Mouse (Mus musculus): Measurements from ENCODE around the gene Rabgap1l. TPM values are rescaled to one million over a fixed set of nuclear protein-coding genes. Genes with fewer than 3 reads are reported as not detected.

The Rabgap1l gene
- polyA plus RNA-seq, 1 experiment = 14.2 TPM

GRCm38 (mm10) chr1:160210566-160210965 is 582.4 kb downstream of the Rabgap1l start:
- Histone ChIP-seq H3K36me3 (ENCODE audit: control insufficient read depth, insufficient read depth, low read length) (peaks cover 1% of the 10 kb centered on the region; the same call in 1 of the 2 replicates), H3K4me3 (ENCODE audit: control insufficient read depth, low read depth, low read length) (peak overlapping the region; percentile 76), H3K4me1 (ENCODE audit: control insufficient read depth, insufficient read depth, low read length) (peaks cover 3% of the 10 kb centered on the region; the same call in 1 of the 2 replicates), H3K27ac (ENCODE audit: control insufficient read depth, insufficient read depth, low read depth, low read length) (no peak overlapping the region), H3K27me3 (ENCODE audit: control insufficient read depth, insufficient read depth, low read length) (no peaks in the 10 kb centered on the region)
- TF ChIP-seq CTCF (IDR thresholded peaks at IDR 0.05; ENCODE audit: control insufficient read depth, insufficient read depth, insufficient replicate concordance, low read depth, low read length) (no peak), POLR2A (IDR thresholded peaks at IDR 0.05; ENCODE audit: control insufficient read depth, low read depth, low read length) (no peak)

DNA sequence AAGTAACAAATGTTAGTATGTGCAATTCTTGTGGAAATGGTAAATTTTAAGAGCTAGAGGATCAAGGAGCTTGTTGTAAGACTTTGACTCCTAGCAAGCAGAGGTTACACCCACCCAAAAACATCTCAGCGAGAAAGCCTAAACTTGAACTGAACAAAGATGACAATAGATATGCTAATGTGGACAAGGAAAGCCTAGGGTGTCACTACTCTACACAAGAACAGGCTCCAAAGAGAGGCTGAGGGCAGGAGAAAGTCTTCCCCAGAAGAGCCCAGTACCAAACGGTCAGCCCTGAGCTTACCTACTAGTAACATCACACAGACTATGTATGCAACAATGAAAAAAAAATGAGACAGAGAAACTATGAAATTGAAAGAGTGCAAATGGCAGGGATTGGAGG is 583.2 kb downstream of the Rabgap1l start:
- H3K27ac ChIP-seq (ENCODE audit: control insufficient read depth, insufficient read depth, low read depth, low read length) = no peak overlapping the region

GRCm38 (mm10) chr1:160205486-160205885 is 587.5 kb downstream of the Rabgap1l start:
- peaks cover 1% of the 10 kb centered on the region; the same call in 1 of the 2 replicates for H3K36me3 ChIP-seq (ENCODE audit: control insufficient read depth, insufficient read depth, low read length)
- H3K4me3 ChIP-seq (ENCODE audit: control insufficient read depth, low read depth, low read length) = no peak overlapping the region
- no peaks in the 10 kb centered on the region for H3K27me3 ChIP-seq (ENCODE audit: control insufficient read depth, insufficient read depth, low read length)
- H3K27ac ChIP-seq (ENCODE audit: control insufficient read depth, insufficient read depth, low read depth, low read length) = no peak overlapping the region
- H3K4me1 ChIP-seq (ENCODE audit: control insufficient read depth, insufficient read depth, low read length) = no peaks in the 10 kb centered on the region
- TF ChIP-seq POLR2A (IDR thresholded peaks at IDR 0.05; ENCODE audit: control insufficient read depth, low read depth, low read length) (no peak), CTCF (IDR thresholded peaks at IDR 0.05; ENCODE audit: control insufficient read depth, insufficient read depth, insufficient replicate concordance, low read depth, low read length) (no peak)

More for the DNA sequence above, 583.2 kb downstream of the Rabgap1l start:
- Histone ChIP-seq H3K4me1 (ENCODE audit: control insufficient read depth, insufficient read depth, low read length) (peaks cover 3% of the 10 kb centered on the region; the same call in 1 of the 2 replicates), H3K27me3 (ENCODE audit: control insufficient read depth, insufficient read depth, low read length) (no peaks in the 10 kb centered on the region), H3K36me3 (ENCODE audit: control insufficient read depth, insufficient read depth, low read length) (peaks cover 1% of the 10 kb centered on the region; the same call in 1 of the 2 replicates), H3K4me3 (ENCODE audit: control insufficient read depth, low read depth, low read length) (no peak overlapping the region)
- TF ChIP-seq CTCF (IDR thresholded peaks at IDR 0.05; ENCODE audit: control insufficient read depth, insufficient read depth, insufficient replicate concordance, low read depth, low read length) = no peak
- TF ChIP-seq POLR2A (IDR thresholded peaks at IDR 0.05; ENCODE audit: control insufficient read depth, low read depth, low read length) = no peak

DNA sequence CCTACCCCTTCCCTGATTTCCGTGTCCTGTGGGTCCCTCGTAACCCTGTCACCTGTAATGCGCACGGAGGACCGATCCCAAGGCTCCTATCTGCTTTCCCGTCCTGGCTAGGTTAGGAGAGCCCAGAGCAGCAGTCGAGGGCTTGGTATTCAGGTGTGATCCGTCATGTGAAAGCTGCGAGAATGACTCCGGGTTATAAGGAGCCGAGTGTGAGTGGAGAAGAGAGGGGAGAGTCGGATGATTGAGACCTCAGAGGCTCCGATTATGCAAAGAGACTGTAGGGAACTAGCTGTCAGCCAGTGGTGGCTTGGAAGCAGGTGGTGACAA is 597.7 kb downstream of the Rabgap1l start:
- H3K4me1 ChIP-seq (ENCODE audit: control insufficient read depth, insufficient read depth, low read length) = no peaks in the 10 kb centered on the region
- no peaks in the 10 kb centered on the region for H3K27me3 ChIP-seq (ENCODE audit: control insufficient read depth, insufficient read depth, low read length)
- TF ChIP-seq CTCF (IDR thresholded peaks at IDR 0.05; ENCODE audit: control insufficient read depth, insufficient read depth, insufficient replicate concordance, low read depth, low read length) (no peak), POLR2A (IDR thresholded peaks at IDR 0.05; ENCODE audit: control insufficient read depth, low read depth, low read length) (no peak)
- H3K4me3 ChIP-seq (ENCODE audit: control insufficient read depth, low read depth, low read length) = peak overlapping the region; percentile 90
- H3K27ac ChIP-seq (ENCODE audit: control insufficient read depth, insufficient read depth, low read depth, low read length) = peak overlapping the region; percentile 67
- no peaks in the 10 kb centered on the region for H3K36me3 ChIP-seq (ENCODE audit: control insufficient read depth, insufficient read depth, low read length)

DNA sequence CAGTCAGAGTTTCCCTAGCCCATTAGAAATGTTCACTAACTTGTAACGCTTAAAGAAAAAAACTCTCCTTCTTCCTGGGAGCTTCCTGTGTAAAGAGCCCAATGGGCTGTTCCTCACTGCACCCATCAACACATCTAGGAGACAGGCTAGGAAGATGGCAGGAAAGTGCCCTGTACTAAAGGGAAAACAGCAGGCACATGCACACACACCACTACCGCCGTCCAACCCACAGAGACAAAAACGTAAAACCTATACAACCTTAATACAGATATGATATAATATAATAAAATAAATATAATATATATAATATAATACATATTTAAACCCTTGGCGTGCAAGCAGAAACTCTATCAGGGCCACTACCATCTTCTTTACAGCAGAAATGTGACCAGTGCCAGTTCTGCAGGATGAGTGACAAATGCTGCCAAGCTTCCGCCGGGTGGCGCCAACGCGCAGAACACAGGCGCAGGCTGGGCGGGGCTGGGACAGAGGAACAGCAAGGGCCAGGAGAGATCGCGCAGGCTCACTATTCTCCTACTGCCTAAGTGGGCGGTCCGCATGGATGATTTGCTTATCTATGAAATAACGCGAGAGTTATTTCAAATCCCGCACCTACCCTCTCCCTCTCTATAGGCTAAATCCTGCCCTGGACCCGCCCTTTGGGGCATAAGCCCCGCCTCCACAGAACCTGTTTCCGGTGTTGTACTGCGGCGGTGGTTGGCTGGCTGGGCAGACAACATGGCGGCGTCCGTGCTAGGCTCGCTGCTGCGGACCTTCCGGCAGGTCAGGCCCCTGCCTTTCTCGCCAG is 598.3 kb downstream of the Rabgap1l start, which contains the start of gene Mrps14:
Mrps14 (plus strand) TSS at position 687 of the 808 bp plus-strand sequence.
- H3K36me3 ChIP-seq (ENCODE audit: control insufficient read depth, insufficient read depth, low read length) = no peaks in the 10 kb centered on the region
- H3K27ac ChIP-seq (ENCODE audit: control insufficient read depth, insufficient read depth, low read depth, low read length) = peak within 1 kb of the TSS; percentile 67
- H3K27me3 ChIP-seq (ENCODE audit: control insufficient read depth, insufficient read depth, low read length) = no peaks in the 10 kb centered on the region
- H3K4me1 ChIP-seq (ENCODE audit: control insufficient read depth, insufficient read depth, low read length) = no peaks in the 10 kb centered on the region
- peak within 1 kb of the TSS; percentile 90 for H3K4me3 ChIP-seq (ENCODE audit: control insufficient read depth, low read depth, low read length)
- TF ChIP-seq CTCF (IDR thresholded peaks at IDR 0.05; ENCODE audit: control insufficient read depth, insufficient read depth, insufficient replicate concordance, low read depth, low read length) (peak; percentile 77; the same call in 1 of the 2 replicates), POLR2A (IDR thresholded peaks at IDR 0.05; ENCODE audit: control insufficient read depth, low read depth, low read length) (peak; percentile 94)

- no peak for TF ChIP-seq POLR2A (IDR thresholded peaks at IDR 0.05; ENCODE audit: control insufficient read depth, low read depth, low read length)
- peak; percentile 44; the same call in 1 of the 2 replicates for TF ChIP-seq CTCF (IDR thresholded peaks at IDR 0.05; ENCODE audit: control insufficient read depth, insufficient read depth, insufficient replicate concordance, low read depth, low read length)
- Histone ChIP-seq H3K27ac (ENCODE audit: control insufficient read depth, insufficient read depth, low read depth, low read length) (no peak overlapping the region), H3K4me3 (ENCODE audit: control insufficient read depth, low read depth, low read length) (no peak overlapping the region)
Measured at GRCm38 (mm10) chr1:160184506-160184905, 608.5 kb downstream of the Rabgap1l start.

DNA sequence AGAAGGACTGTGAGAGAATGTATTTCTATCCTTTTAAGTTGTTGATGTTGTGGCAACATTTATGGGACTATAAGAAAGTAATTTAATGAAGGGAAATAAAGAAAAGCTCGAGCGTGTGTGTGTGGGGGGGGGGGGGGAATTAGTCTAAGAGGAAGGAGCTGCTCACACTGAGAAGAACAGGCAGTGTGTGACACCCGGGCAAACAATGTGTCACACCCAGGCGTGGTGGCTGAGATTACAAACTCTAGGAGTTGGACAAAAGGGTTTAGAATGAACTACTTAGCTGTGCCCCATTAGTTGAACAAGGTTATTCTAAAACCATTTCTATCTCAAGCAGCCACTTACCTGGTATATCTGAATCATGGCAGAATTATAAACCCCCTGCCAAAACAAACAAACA is 611.8 kb downstream of the Rabgap1l start:
- TF ChIP-seq CTCF (IDR thresholded peaks at IDR 0.05; ENCODE audit: control insufficient read depth, insufficient read depth, insufficient replicate concordance, low read depth, low read length) (no peak), POLR2A (IDR thresholded peaks at IDR 0.05; ENCODE audit: control insufficient read depth, low read depth, low read length) (no peak)
- Histone ChIP-seq H3K36me3 (ENCODE audit: control insufficient read depth, insufficient read depth, low read length) (no peaks in the 10 kb centered on the region), H3K27me3 (ENCODE audit: control insufficient read depth, insufficient read depth, low read length) (no peaks in the 10 kb centered on the region), H3K27ac (ENCODE audit: control insufficient read depth, insufficient read depth, low read depth, low read length) (no peak overlapping the region), H3K4me3 (ENCODE audit: control insufficient read depth, low read depth, low read length) (no peak overlapping the region), H3K4me1 (ENCODE audit: control insufficient read depth, insufficient read depth, low read length) (no peaks in the 10 kb centered on the region)

More at GRCm38 (mm10) chr1:160184506-160184905, 608.5 kb downstream of the Rabgap1l start:
- H3K36me3 ChIP-seq (ENCODE audit: control insufficient read depth, insufficient read depth, low read length) = no peaks in the 10 kb centered on the region
- H3K4me1 ChIP-seq (ENCODE audit: control insufficient read depth, insufficient read depth, low read length) = no peaks in the 10 kb centered on the region
- no peaks in the 10 kb centered on the region for H3K27me3 ChIP-seq (ENCODE audit: control insufficient read depth, insufficient read depth, low read length)
